Mouse (Mus musculus) ES-E14 (cell line): ENCODE measurements around the gene Pla2g2d. TPM values are rescaled to one million over a fixed set of nuclear protein-coding genes. Genes with fewer than 3 reads are reported as not detected.

ENCODE experiments used
- DNase-seq: peaks from one replicate; pipeline ENCODE4 v3.0.0-alpha.2; 2013; ENCODE audit warnings: low read depth, low spot score
- H3K27ac ChIP-seq: 2 replicates; pipeline ENCODE4 v1.5.1; 2012; ENCODE audit warnings: low read depth, mild to moderate bottlenecking, low read length, moderate library complexity, mixed read lengths; ENCODE audit not compliant: poor library complexity, insufficient read depth, severe bottlenecking
- H3K36me3 ChIP-seq: 2 replicates; pipeline ENCODE4 v1.6.1; 2012; ENCODE audit warnings: mild to moderate bottlenecking, low read length, moderate library complexity, mixed read lengths; ENCODE audit not compliant: control insufficient read depth, poor library complexity, insufficient read depth, severe bottlenecking
- H3K4me1 ChIP-seq, 2 experiments: fragments of 150-350 bp in 1 of 2; sonication (generic) in 1 of 2; 2 replicates each; pipeline ENCODE4 v1.6.1; 2012; ENCODE audit warnings: low read length in 2 of 2, mild to moderate bottlenecking in 1 of 2, mixed read lengths in 1 of 2; ENCODE audit not compliant: control insufficient read depth in 2 of 2, insufficient read depth in 2 of 2, poor library complexity in 1 of 2
- H3K4me3 ChIP-seq, 2 experiments: fragments of 150-350 bp in 1 of 2; sonication (generic) in 1 of 2; 2 replicates each; pipeline ENCODE4 v1.5.1; 2012; ENCODE audit warnings: low read length in 2 of 2, low read depth in 1 of 2, mild to moderate bottlenecking in 1 of 2, mixed read lengths in 1 of 2; ENCODE audit not compliant: insufficient read depth in 1 of 2, poor library complexity in 1 of 2, severe bottlenecking in 1 of 2
- H3K9ac ChIP-seq: 2 replicates; pipeline ENCODE4 v1.6.1; 2012; ENCODE audit warnings: low read depth, mild to moderate bottlenecking, low read length, mixed read lengths; ENCODE audit not compliant: poor library complexity, insufficient read depth, severe bottlenecking
- H3K9me3 ChIP-seq: fragments of 150-350 bp; sonication (generic); 2 replicates; pipeline ENCODE4 v1.6.1; 2012; ENCODE audit warnings: low read depth, mild to moderate bottlenecking, low read length; ENCODE audit not compliant: control insufficient read depth, insufficient read depth
- CHD2 ChIP-seq: IDR thresholded peaks from 2 replicates; pipeline ENCODE4 v1.6.1; 2014; ENCODE audit warnings: mild to moderate bottlenecking, low read depth, low read length, inconsistent platforms
- HCFC1 ChIP-seq: IDR thresholded peaks from 2 replicates; pipeline ENCODE4 v1.6.1; 2012; ENCODE audit warnings: low read length, inconsistent platforms, borderline replicate concordance; ENCODE audit not compliant: insufficient read depth
- MAFK ChIP-seq: IDR thresholded peaks from 2 replicates; pipeline ENCODE4 v1.6.1; 2014; ENCODE audit warnings: mild to moderate bottlenecking, low read depth, low read length, inconsistent platforms; ENCODE audit not compliant: insufficient read depth
- ZC3H11A ChIP-seq: IDR thresholded peaks from 2 replicates; pipeline ENCODE4 v1.6.1; 2012; ENCODE audit warnings: low read depth, mild to moderate bottlenecking, inconsistent platforms, low read length, borderline replicate concordance
- ZNF384 ChIP-seq: IDR thresholded peaks from 2 replicates; pipeline ENCODE4 v1.6.1; 2012; ENCODE audit warnings: low read depth, low read length, inconsistent platforms
- in situ Hi-C, 2 experiments: fragments of 600-800 bp; cut with MboI; formaldehyde crosslinking; loops; one replicate each; pipeline ENCODE4 v1.15.1; 2025; ENCODE audit warnings: low sequenced_read_pairs in 2 of 2, inconsistent platforms in 1 of 2; ENCODE audit not compliant: unreplicated experiment in 2 of 2
- total RNA-seq: library from RNA; depleted of rRNA; stranded (reverse); fragments of 300-350 nt; gene quantifications from 2 replicates; pipeline ENCODE4 v1.2.3, GENCODE M21; 2012; rRNA removed

Pla2g2d gene
- total RNA-seq, 1 experiment = not detected

GRCm38 (mm10) chr4:138824660-138825059 lies 49.1 kb downstream of the Pla2g2d start:
- DNase-seq = peak; percentile 29
- Histone ChIP-seq H3K4me3 (no peak overlapping the region), H3K9ac (no peak overlapping the region), H3K9me3 (no peaks in the 10 kb centered on the region), H3K27ac (no peak overlapping the region), H3K4me1 (peaks cover 0 to 6% of the 10 kb centered on the region in 2 experiments; a peak in 1 of 4 replicates), H3K36me3 (no peaks in the 10 kb centered on the region)
- peak; percentile 46; the same call in 1 of the 2 replicates for TF ChIP-seq ZNF384
- no peak for TF ChIP-seq HCFC1
- in situ Hi-C loops = no loop called here

GRCm38 (mm10) chr4:138825751-138826567 lies 50.4 kb downstream of the Pla2g2d start:
- TF ChIP-seq MAFK (no peak), HCFC1 (no peak), ZNF384 (no peak), ZC3H11A (no peak), CHD2 (no peak)
- Histone ChIP-seq H3K4me1 (no peaks in the 10 kb centered on the region), H3K9me3 (no peaks in the 10 kb centered on the region), H3K4me3 (no peak overlapping the region), H3K27ac (no peak overlapping the region), H3K36me3 (no peaks in the 10 kb centered on the region), H3K9ac (no peak overlapping the region)
- DNase-seq = no peak
- in situ Hi-C loops = no loop called here

- Histone ChIP-seq H3K36me3 (no peaks in the 10 kb centered on the region), H3K9me3 (no peaks in the 10 kb centered on the region), H3K27ac (no peak overlapping the region), H3K4me1 (no peaks in the 10 kb centered on the region), H3K9ac (no peak overlapping the region), H3K4me3 (no peak overlapping the region)
- in situ Hi-C loops = no loop called here
- DNase-seq = no peak
- no peak for TF ChIP-seq HCFC1
- TF ChIP-seq ZC3H11A = no peak
- TF ChIP-seq ZNF384 = no peak
- TF ChIP-seq CHD2 = no peak
- no peak for TF ChIP-seq MAFK
Measured at GRCm38 (mm10) chr4:138827147-138827546, 51.6 kb downstream of the Pla2g2d start.

Other genes starting within 250 kb of the Pla2g2d start
- gene Vwa5b1, start 139.9 kb upstream of the Pla2g2d start, total RNA-seq = 0.21 TPM in 1 of 2 replicates, not detected in the other
- gene Pla2g2c, start 50.9 kb upstream of the Pla2g2d start, total RNA-seq = 0.42 and 0.54 TPM in 2 replicates
- 1.1 and 2.3 TPM in 2 replicates for gene Ubxn10, start 38.6 kb upstream of the Pla2g2d start, total RNA-seq
- gene Pla2g2f, start 18.1 kb upstream of the Pla2g2d start, total RNA-seq = 0.21 and 0.22 TPM in 2 replicates
- gene Pla2g5, start 87.7 kb downstream of the Pla2g2d start, total RNA-seq = 3.7 and 7.4 TPM in 2 replicates
- not detected in 2 replicates for gene Gm13030, start 98.2 kb downstream of the Pla2g2d start, total RNA-seq
- gene Pla2g2e, start 102.2 kb downstream of the Pla2g2d start, total RNA-seq = 0.36 and 2.0 TPM in 2 replicates
- gene Otud3, start 138.2 kb downstream of the Pla2g2d start, total RNA-seq = 12.7 and 13.5 TPM in 2 replicates
- 0.22 TPM in 1 of 2 replicates, not detected in the other for gene Rnf186, start 191.4 kb downstream of the Pla2g2d start, total RNA-seq
- gene Tmco4, start 197.2 kb downstream of the Pla2g2d start, total RNA-seq = 4.7 and 6.4 TPM in 2 replicates